Mouse (Mus musculus): ENCODE measurements at regions not wholly inside any gene's neighbourhood (a gene's known extent, or its start where the extent isn't known, plus 50 kb on each side); places are given as distances from the start of the nearest gene placed in this dataset.

DNA sequence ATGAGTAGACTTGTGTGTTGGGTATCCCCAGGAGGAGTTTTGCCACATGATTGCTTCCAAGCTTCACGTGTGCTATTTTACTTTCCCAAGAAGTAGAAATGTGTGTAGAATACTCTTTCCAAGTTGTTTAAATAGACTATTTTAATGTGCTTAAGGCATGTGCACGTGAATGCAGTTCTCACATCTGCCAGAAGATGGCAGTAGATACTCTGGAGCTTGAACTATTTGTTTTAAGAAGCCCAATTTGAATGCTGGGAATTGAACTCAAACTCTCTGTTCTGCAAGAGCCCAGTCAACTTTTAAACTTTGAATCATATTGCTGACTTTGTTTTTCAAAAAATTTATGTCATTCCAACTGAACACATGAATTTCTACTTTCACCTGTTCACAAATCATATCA, 431.3 kb upstream of the Reg3g start:
- H3K27ac ChIP-seq (ENCODE audit: low read depth, low read length), result no peak overlapping the region
- peak; percentile 39 for DNase-seq
- no peak overlapping the region for H3K4me2 ChIP-seq (ENCODE audit: low read depth)
- ATAC-seq, result no peak
- H3K9me3 ChIP-seq (ENCODE audit: low read length), result no peaks in the 10 kb centered on the region
- H3K36me3 ChIP-seq (ENCODE audit: insufficient read depth), result no peaks in the 10 kb centered on the region
- H3K9ac ChIP-seq, result no peak overlapping the region
- H3K4me1 ChIP-seq (ENCODE audit: insufficient read depth), result no peaks in the 10 kb centered on the region
- no peaks in the 10 kb centered on the region for H3K27me3 ChIP-seq (ENCODE audit: insufficient read depth, low read length)
- peak; percentile 57 for TF ChIP-seq CTCF (IDR thresholded peaks at IDR 0.05; ENCODE audit: low read depth)
- 4% methylated on average over 2 of the region's 2 CpGs for WGBS
- H3K4me3 ChIP-seq (ENCODE audit: low read depth, low read length), result no peak overlapping the region

DNA sequence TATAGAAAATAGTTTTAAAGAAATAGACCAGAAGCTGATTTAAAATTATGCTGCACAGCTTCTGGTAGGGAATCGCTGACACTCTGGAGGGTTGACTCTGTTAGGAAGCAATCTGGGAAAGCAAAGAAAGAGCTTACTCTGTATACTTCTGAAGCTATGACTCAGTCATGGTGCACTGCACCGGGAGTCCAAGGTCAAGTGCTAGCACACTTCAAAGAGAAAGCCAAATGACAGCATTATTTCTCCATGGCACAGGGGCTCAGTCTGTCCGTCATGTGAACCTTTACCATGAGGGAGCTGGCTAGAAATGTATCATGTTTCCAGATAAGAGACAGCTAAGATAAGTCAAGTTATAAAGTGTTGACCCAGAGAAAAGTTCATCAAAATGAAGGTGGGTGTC, 424.1 kb upstream of the Reg3g start:
- no peak for ATAC-seq
- H3K4me1 ChIP-seq (ENCODE audit: insufficient read depth), result no peaks in the 10 kb centered on the region
- no peaks in the 10 kb centered on the region for H3K36me3 ChIP-seq (ENCODE audit: insufficient read depth)
- WGBS, result 82% methylated on average over 3 of the region's 3 CpGs
- H3K27me3 ChIP-seq (ENCODE audit: insufficient read depth, low read length), result no peaks in the 10 kb centered on the region
- no peak overlapping the region for H3K4me3 ChIP-seq (ENCODE audit: low read depth, low read length)
- no peak overlapping the region for H3K27ac ChIP-seq (ENCODE audit: low read depth, low read length)
- H3K9me3 ChIP-seq (ENCODE audit: low read length), result no peaks in the 10 kb centered on the region
- no peak for TF ChIP-seq CTCF (IDR thresholded peaks at IDR 0.05; ENCODE audit: low read depth)
- no peak overlapping the region for H3K4me2 ChIP-seq (ENCODE audit: low read depth)
- DNase-seq, result no peak
- no peak overlapping the region for H3K9ac ChIP-seq

DNA sequence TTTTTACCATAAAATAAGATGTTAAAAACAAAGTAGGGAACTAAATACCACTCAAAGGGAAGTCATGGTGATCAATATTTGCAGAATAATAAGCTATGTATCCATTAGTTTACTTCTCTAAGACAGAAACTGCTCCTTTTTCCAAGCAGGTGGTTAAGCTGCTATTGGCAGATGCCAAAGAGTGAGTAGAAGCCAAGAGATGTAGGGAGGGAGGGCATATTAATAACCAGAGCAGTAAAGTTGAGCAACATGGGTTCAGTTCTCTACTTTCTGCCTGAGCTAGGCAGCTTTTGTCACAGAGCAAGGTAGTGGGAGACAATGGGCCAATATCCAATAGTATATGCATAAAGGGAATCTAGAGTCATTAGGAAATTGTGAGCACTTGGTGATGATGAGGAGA, 394.4 kb upstream of the Reg3g start:
- Histone ChIP-seq H3K27me3 (ENCODE audit: insufficient read depth, low read length) (no peaks in the 10 kb centered on the region), H3K9ac (no peak overlapping the region), H3K9me3 (ENCODE audit: low read length) (no peaks in the 10 kb centered on the region), H3K36me3 (ENCODE audit: insufficient read depth) (no peaks in the 10 kb centered on the region), H3K4me2 (ENCODE audit: low read depth) (no peak overlapping the region), H3K4me3 (ENCODE audit: low read depth, low read length) (no peak overlapping the region), H3K4me1 (ENCODE audit: insufficient read depth) (no peaks in the 10 kb centered on the region), H3K27ac (ENCODE audit: low read depth, low read length) (no peak overlapping the region)
- no peak for TF ChIP-seq CTCF (IDR thresholded peaks at IDR 0.05; ENCODE audit: low read depth)
- ATAC-seq (no peak), DNase-seq (no peak)

DNA sequence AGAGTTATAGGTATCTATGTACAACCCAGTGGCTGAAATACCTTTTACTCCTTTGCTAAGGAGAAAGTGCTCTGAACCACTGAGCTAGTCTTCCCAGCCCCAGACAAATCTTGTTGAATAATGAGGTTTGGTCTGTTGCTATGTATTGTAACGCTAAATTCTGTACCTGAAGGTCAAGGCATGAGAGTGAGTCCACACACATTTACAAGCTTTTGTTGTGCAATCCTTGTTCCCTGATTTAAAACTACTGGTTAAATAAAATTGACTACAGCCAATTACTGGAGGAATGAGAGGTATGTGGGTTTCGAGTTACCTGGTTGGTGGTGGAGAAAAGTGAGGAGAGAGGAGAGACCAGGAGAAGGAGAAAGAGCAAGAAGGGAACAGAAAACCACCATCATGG, 372.6 kb upstream of the Reg3g start:
- DNase-seq, result no peak
- no peak overlapping the region for H3K9ac ChIP-seq
- 72% methylated on average over 2 of the region's 2 CpGs for WGBS
- no peaks in the 10 kb centered on the region for H3K27me3 ChIP-seq (ENCODE audit: insufficient read depth, low read length)
- H3K9me3 ChIP-seq (ENCODE audit: low read length), result no peaks in the 10 kb centered on the region
- H3K4me1 ChIP-seq (ENCODE audit: insufficient read depth), result no peaks in the 10 kb centered on the region
- no peak for ATAC-seq
- H3K36me3 ChIP-seq (ENCODE audit: insufficient read depth), result no peaks in the 10 kb centered on the region
- H3K27ac ChIP-seq (ENCODE audit: low read depth, low read length), result no peak overlapping the region
- TF ChIP-seq CTCF (IDR thresholded peaks at IDR 0.05; ENCODE audit: low read depth), result no peak
- H3K4me3 ChIP-seq (ENCODE audit: low read depth, low read length), result no peak overlapping the region
- H3K4me2 ChIP-seq (ENCODE audit: low read depth), result no peak overlapping the region

DNA sequence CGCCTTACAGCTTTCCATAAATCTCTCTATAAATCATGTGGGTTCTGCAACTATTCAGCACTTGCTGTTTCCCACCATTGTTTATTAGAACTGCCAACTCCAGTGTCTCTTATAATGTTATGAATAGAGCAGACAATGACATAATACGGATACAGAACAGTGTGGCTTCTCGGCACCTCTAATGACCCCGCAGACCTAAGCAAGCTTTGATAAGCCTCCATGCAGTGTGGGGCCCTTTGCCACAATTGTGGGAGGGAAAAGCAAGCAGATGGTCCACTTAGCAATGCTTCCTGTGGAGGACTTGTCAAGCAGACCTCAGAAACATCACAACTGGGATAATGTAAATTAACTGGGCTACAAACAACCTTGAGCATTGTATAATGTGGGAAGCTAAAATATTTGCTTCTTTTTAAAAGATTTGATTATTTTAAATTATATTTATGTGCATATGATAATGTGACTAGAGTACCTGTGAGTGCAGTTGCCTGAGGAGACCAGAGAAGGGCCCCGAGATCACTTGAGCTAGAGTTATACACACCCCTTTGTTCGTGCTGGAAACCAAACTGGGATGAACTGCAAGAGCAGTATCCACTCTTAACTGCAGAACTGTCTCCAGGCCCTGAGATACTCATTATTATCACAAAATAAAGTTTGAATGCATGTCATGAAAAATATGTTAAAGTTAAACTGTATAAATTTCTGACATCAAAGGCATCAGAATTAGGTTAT, 357.4 kb upstream of the Reg3g start:
- 39% methylated on average over 6 of the region's 6 CpGs for WGBS
- Histone ChIP-seq H3K27me3 (ENCODE audit: insufficient read depth, low read length) (no peaks in the 10 kb centered on the region), H3K9me3 (ENCODE audit: low read length) (no peaks in the 10 kb centered on the region), H3K27ac (ENCODE audit: low read depth, low read length) (no peak overlapping the region), H3K4me2 (ENCODE audit: low read depth) (no peak overlapping the region), H3K36me3 (ENCODE audit: insufficient read depth) (no peaks in the 10 kb centered on the region), H3K4me1 (ENCODE audit: insufficient read depth) (no peaks in the 10 kb centered on the region), H3K4me3 (ENCODE audit: low read depth, low read length) (no peak overlapping the region), H3K9ac (no peak overlapping the region)
- TF ChIP-seq CTCF (IDR thresholded peaks at IDR 0.05; ENCODE audit: low read depth), result no peak
- DNase-seq (no peak), ATAC-seq (no peak)

DNA sequence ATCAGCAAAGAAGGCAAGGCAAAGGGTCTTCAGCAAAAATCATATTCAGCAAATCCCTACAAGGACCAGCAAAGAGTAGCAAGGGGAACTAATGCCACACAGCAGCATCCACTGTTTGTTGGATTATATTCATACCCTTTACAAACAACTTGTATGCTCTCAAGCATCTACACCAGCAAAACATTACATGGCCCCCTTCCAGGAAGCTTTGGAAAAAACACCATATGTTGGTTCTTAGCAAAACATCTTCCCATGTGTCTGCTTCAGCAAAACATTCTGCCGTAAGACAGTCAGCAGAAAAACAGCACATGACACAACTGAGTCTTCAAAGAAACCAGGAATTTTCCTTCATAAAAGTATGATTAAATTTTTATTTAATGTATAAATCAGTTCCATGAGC, 352.6 kb upstream of the Reg3g start:
- no peak for TF ChIP-seq CTCF (IDR thresholded peaks at IDR 0.05; ENCODE audit: low read depth)
- no peaks in the 10 kb centered on the region for H3K36me3 ChIP-seq (ENCODE audit: insufficient read depth)
- DNase-seq (no peak), ATAC-seq (no peak)
- no peaks in the 10 kb centered on the region for H3K4me1 ChIP-seq (ENCODE audit: insufficient read depth)
- H3K9ac ChIP-seq, result no peak overlapping the region
- H3K9me3 ChIP-seq (ENCODE audit: low read length), result no peaks in the 10 kb centered on the region
- H3K27me3 ChIP-seq (ENCODE audit: insufficient read depth, low read length), result no peaks in the 10 kb centered on the region
- no peak overlapping the region for H3K27ac ChIP-seq (ENCODE audit: low read depth, low read length)
- 72% methylated on average over 1 of the region's 1 CpGs for WGBS
- no peak overlapping the region for H3K4me3 ChIP-seq (ENCODE audit: low read depth, low read length)
- no peak overlapping the region for H3K4me2 ChIP-seq (ENCODE audit: low read depth)

DNA sequence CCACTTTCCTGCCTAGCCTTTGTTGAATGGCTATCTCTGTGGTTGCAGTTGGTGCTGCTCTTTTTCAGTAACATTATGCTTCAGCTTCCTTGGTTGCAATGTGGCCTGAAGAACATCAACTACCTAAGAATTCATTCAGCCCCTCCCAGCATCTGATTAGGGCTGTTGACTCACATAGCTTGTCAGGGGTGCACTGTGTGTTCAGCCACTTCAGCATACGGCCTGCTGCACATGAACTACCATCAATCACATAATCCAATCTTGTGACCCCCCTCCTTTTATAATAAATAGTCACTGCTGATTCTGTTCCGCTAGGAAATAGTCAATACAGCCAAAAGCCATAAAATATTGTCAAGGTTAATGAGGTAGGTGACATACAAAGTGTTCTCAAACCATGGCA, 328.3 kb upstream of the Reg3g start:
- 41% methylated on average over 2 of the region's 2 CpGs for WGBS
- no peak overlapping the region for H3K9ac ChIP-seq
- no peaks in the 10 kb centered on the region for H3K4me1 ChIP-seq (ENCODE audit: insufficient read depth)
- H3K27me3 ChIP-seq (ENCODE audit: insufficient read depth, low read length), result no peaks in the 10 kb centered on the region
- no peak overlapping the region for H3K4me2 ChIP-seq (ENCODE audit: low read depth)
- no peak for TF ChIP-seq CTCF (IDR thresholded peaks at IDR 0.05; ENCODE audit: low read depth)
- ATAC-seq (no peak), DNase-seq (no peak)
- H3K9me3 ChIP-seq (ENCODE audit: low read length), result no peaks in the 10 kb centered on the region
- no peaks in the 10 kb centered on the region for H3K36me3 ChIP-seq (ENCODE audit: insufficient read depth)
- no peak overlapping the region for H3K4me3 ChIP-seq (ENCODE audit: low read depth, low read length)
- H3K27ac ChIP-seq (ENCODE audit: low read depth, low read length), result no peak overlapping the region
